ENCODE assay signal across 8 mouse cellular contexts in genomic region chr9:106452351-106452750, GRCm38 (mm10). TPM values are rescaled to one million over a fixed set of nuclear protein-coding genes. Genes with fewer than 3 reads are reported as not detected.
DNase-seq lines count a peak whose midpoint lies in the region; ATAC-seq and TF ChIP-seq lines count a peak whose summit lies in the region.

No protein-coding gene starts in this region.

- H3K4me3 ChIP-seq in heart, embryonic 11.5 days (ENCODE audit: low read depth, low read length) = peak overlapping the region; percentile 77; the same call in 1 of the 2 replicates
- H3K4me3 ChIP-seq in stomach, embryonic 14.5 days (ENCODE audit: low read depth, low read length) = no peak overlapping the region
- H3K4me3 ChIP-seq in stomach, postnatal 0 days (ENCODE audit: low read depth, low read length) = no peak overlapping the region
- 0 out of 2 replicates have a peak overlapping the region, but pooled peaks have one; percentile 72 for H3K4me3 ChIP-seq in limb, embryonic 15.5 days

- ATAC-seq in heart, embryonic 11.5 days (replicated peaks; ENCODE audit: insufficient number of reproducible peaks, low FRiP score, low TSS enrichment) = no peak
- ATAC-seq in stomach, embryonic 14.5 days (ENCODE audit: insufficient number of reproducible peaks, insufficient read depth, low FRiP score, low read depth) = no peak
- no peak for ATAC-seq in stomach, postnatal 0 days (ENCODE audit: low FRiP score, low TSS enrichment)
- no peak for ATAC-seq in limb, embryonic 15.5 days (ENCODE audit: insufficient number of reproducible peaks, low FRiP score, low TSS enrichment, low read depth)

- peaks cover 7% of the 10 kb centered on the region for H3K27me3 ChIP-seq in heart, embryonic 11.5 days (ENCODE audit: control insufficient read depth, insufficient read depth, low read length)
- H3K27me3 ChIP-seq in stomach, embryonic 14.5 days (ENCODE audit: control insufficient read depth, insufficient read depth, low read length) = no peaks in the 10 kb centered on the region
- H3K27me3 ChIP-seq in stomach, postnatal 0 days (ENCODE audit: control insufficient read depth, insufficient read depth, low read length) = no peaks in the 10 kb centered on the region
- no peaks in the 10 kb centered on the region for H3K27me3 ChIP-seq in limb, embryonic 15.5 days

- peak overlapping the region; percentile 96 for H3K4me2 ChIP-seq in heart, embryonic 11.5 days
- peak overlapping the region; percentile 92 for H3K4me2 ChIP-seq in stomach, embryonic 14.5 days (replicated peaks; ENCODE audit: low read depth, low read length)
- no peak overlapping the region for H3K4me2 ChIP-seq in stomach, postnatal 0 days (replicated peaks; ENCODE audit: low read depth)
- peak overlapping the region; percentile 94; the same call in 1 of the 2 replicates for H3K4me2 ChIP-seq in limb, embryonic 15.5 days

- H3K9ac ChIP-seq in heart, embryonic 11.5 days (ENCODE audit: low read depth, low read length) = peak overlapping the region; percentile 92
- H3K9ac ChIP-seq in stomach, embryonic 14.5 days (replicated peaks; ENCODE audit: low read depth, low read length) = no peak overlapping the region
- no peak overlapping the region for H3K9ac ChIP-seq in stomach, postnatal 0 days (ENCODE audit: low read length)
- H3K9ac ChIP-seq in limb, embryonic 15.5 days = no peak overlapping the region

- peaks cover 67% of the 10 kb centered on the region for H3K4me1 ChIP-seq in heart, embryonic 11.5 days (ENCODE audit: control insufficient read depth, insufficient read depth, low read length)
- H3K4me1 ChIP-seq in stomach, embryonic 14.5 days (ENCODE audit: control insufficient read depth, insufficient read depth, low read length) = peaks cover 66% of the 10 kb centered on the region
- H3K4me1 ChIP-seq in stomach, postnatal 0 days (replicated peaks; ENCODE audit: control insufficient read depth, insufficient read depth) = peaks cover 29% of the 10 kb centered on the region
- H3K4me1 ChIP-seq in limb, embryonic 15.5 days = peaks cover 90% of the 10 kb centered on the region

- no peak for TF ChIP-seq EP300 in stomach, postnatal 0 days (optimal IDR thresholded peaks at IDR 0.05)

- no peaks in the 10 kb centered on the region; the same call in 1 of the 2 replicates for H3K36me3 ChIP-seq in heart, embryonic 11.5 days (ENCODE audit: control insufficient read depth, insufficient read depth, low read length)
- H3K36me3 ChIP-seq in stomach, embryonic 14.5 days (ENCODE audit: control insufficient read depth, insufficient read depth, low read length) = no peaks in the 10 kb centered on the region
- H3K36me3 ChIP-seq in stomach, postnatal 0 days (ENCODE audit: control insufficient read depth, insufficient read depth, low read length) = no peaks in the 10 kb centered on the region
- H3K36me3 ChIP-seq in limb, embryonic 15.5 days = 0 out of 2 replicates have a peak, but pooled peaks cover 2% of the 10 kb centered on the region

- 26% methylated on average over 6 of the region's 6 CpGs for WGBS in heart, embryonic 11.5 days (ENCODE audit: insufficient replicate concordance)
- 32% methylated on average over 6 of the region's 6 CpGs for WGBS in stomach, embryonic 14.5 days
- WGBS in stomach, postnatal 0 days = 57% methylated on average over 6 of the region's 6 CpGs
- 34% methylated on average over 6 of the region's 6 CpGs for WGBS in limb, embryonic 15.5 days

- no peaks in the 10 kb centered on the region for H3K9me3 ChIP-seq in heart, embryonic 11.5 days (replicated peaks; ENCODE audit: control insufficient read depth, low read length)
- H3K9me3 ChIP-seq in stomach, embryonic 14.5 days (ENCODE audit: control insufficient read depth, low read depth, low read length) = no peaks in the 10 kb centered on the region
- no peaks in the 10 kb centered on the region for H3K9me3 ChIP-seq in stomach, postnatal 0 days (ENCODE audit: control insufficient read depth, low read length)
- no peaks in the 10 kb centered on the region for H3K9me3 ChIP-seq in limb, embryonic 15.5 days

- intact Hi-C loops in heart, postnatal 36 days (cut with DNase I) = no loop called here

- no peak for DNase-seq in heart, postnatal 36 days
- no peak for DNase-seq in stomach, postnatal 0 days (ENCODE audit: low spot score)
- no peak for DNase-seq in adrenal gland, postnatal 10 days
- DNase-seq in c-Kit-positive CD71-positive TER-119-positive erythroid progenitor cells, embryonic 14.5 days (ENCODE audit: low spot score) = no peak
- no peak for DNase-seq in gastrocnemius, postnatal 25 days

- no peak overlapping the region for H3K27ac ChIP-seq in heart, embryonic 11.5 days (ENCODE audit: low read depth, low read length)
- H3K27ac ChIP-seq in stomach, embryonic 14.5 days (ENCODE audit: low read length) = no peak overlapping the region
- no peak overlapping the region for H3K27ac ChIP-seq in stomach, postnatal 0 days (replicated peaks)
- H3K27ac ChIP-seq in limb, embryonic 15.5 days = no peak overlapping the region

- TF ChIP-seq CTCF in stomach, postnatal 0 days (IDR thresholded peaks at IDR 0.05; ENCODE audit: low read depth) = no peak

RNA-seq across cellular contexts. Expression of gene Pcbp4, which starts 0.7 kb away (rescaled TPM):
- 77.0 and 80.4 TPM in 2 replicates for polyA plus RNA-seq in heart, embryonic 11.5 days (2014; fragmentation: Nextera tagmentation; extraction: Ambion mirVana)
- total RNA-seq in heart, postnatal 36 days (2021) = 10 to 100 TPM; 72.8 to 73.4 TPM
- polyA plus RNA-seq in stomach, embryonic 14.5 days (2014; fragmentation: Nextera tagmentation; extraction: Ambion mirVana) = 60.9 and 61.2 TPM in 2 replicates
- 16.8 and 20.3 TPM in 2 replicates for polyA plus RNA-seq in stomach, postnatal 0 days (2015; fragmentation: Nextera tagmentation; extraction: Ambion mirVana)
- polyA plus RNA-seq in limb, embryonic 15.5 days (2015; fragmentation: Nextera tagmentation; extraction: Ambion mirVana) = 83.2 and 91.4 TPM in 2 replicates
- 10 to 100 TPM; 28.6 to 42.5 TPM for total RNA-seq in adrenal gland, postnatal 10 days (2021)
- 10 to 100 TPM; 54.6 to 59.7 TPM for total RNA-seq in gastrocnemius, postnatal 25 days (2021)

RNA-seq across cellular contexts. Expression of gene Abhd14a, which starts 4.9 kb away (rescaled TPM):
- 41.2 and 41.9 TPM in 2 replicates for polyA plus RNA-seq in heart, embryonic 11.5 days (2014; fragmentation: Nextera tagmentation; extraction: Ambion mirVana)
- total RNA-seq in heart, postnatal 36 days (2021) = 10 to 100 TPM; 20.9 to 25.1 TPM
- polyA plus RNA-seq in stomach, embryonic 14.5 days (2014; fragmentation: Nextera tagmentation; extraction: Ambion mirVana) = 52.3 and 57.1 TPM in 2 replicates
- 23.1 and 23.2 TPM in 2 replicates for polyA plus RNA-seq in stomach, postnatal 0 days (2015; fragmentation: Nextera tagmentation; extraction: Ambion mirVana)
- 75.0 TPM in 2 replicates for polyA plus RNA-seq in limb, embryonic 15.5 days (2015; fragmentation: Nextera tagmentation; extraction: Ambion mirVana)
- total RNA-seq in adrenal gland, postnatal 10 days (2021) = 10 to 100 TPM; 20.6 to 24.6 TPM
- 10 to 100 TPM; 14.7 to 18.3 TPM for total RNA-seq in gastrocnemius, postnatal 25 days (2021)

RNA-seq across cellular contexts. Expression of gene Abhd14b, which starts 5.1 kb away (rescaled TPM):
- 4.7 and 5.0 TPM in 2 replicates for polyA plus RNA-seq in heart, embryonic 11.5 days (2014; fragmentation: Nextera tagmentation; extraction: Ambion mirVana)
- total RNA-seq in heart, postnatal 36 days (2021) = 1 to 10 TPM; 7.2 to 8.3 TPM
- 26.3 and 32.6 TPM in 2 replicates for polyA plus RNA-seq in stomach, embryonic 14.5 days (2014; fragmentation: Nextera tagmentation; extraction: Ambion mirVana)
- 39.0 and 46.0 TPM in 2 replicates for polyA plus RNA-seq in stomach, postnatal 0 days (2015; fragmentation: Nextera tagmentation; extraction: Ambion mirVana)
- polyA plus RNA-seq in limb, embryonic 15.5 days (2015; fragmentation: Nextera tagmentation; extraction: Ambion mirVana) = 38.9 and 40.8 TPM in 2 replicates
- total RNA-seq in adrenal gland, postnatal 10 days (2021) = 10 to 100 TPM; 30.7 to 32.6 TPM
- 1 to 10 TPM; 4.7 to 4.8 TPM for total RNA-seq in gastrocnemius, postnatal 25 days (2021)

RNA-seq across cellular contexts. Expression of gene Gpr62, which starts 13.4 kb away (rescaled TPM):
- 0.25 and 0.46 TPM in 2 replicates for polyA plus RNA-seq in heart, embryonic 11.5 days (2014; fragmentation: Nextera tagmentation; extraction: Ambion mirVana)
- total RNA-seq in heart, postnatal 36 days (2021) = not detected
- polyA plus RNA-seq in stomach, embryonic 14.5 days (2014; fragmentation: Nextera tagmentation; extraction: Ambion mirVana) = 0.50 and 0.68 TPM in 2 replicates
- 0.15 and 0.23 TPM in 2 replicates for polyA plus RNA-seq in stomach, postnatal 0 days (2015; fragmentation: Nextera tagmentation; extraction: Ambion mirVana)
- polyA plus RNA-seq in limb, embryonic 15.5 days (2015; fragmentation: Nextera tagmentation; extraction: Ambion mirVana) = 0.37 and 0.55 TPM in 2 replicates
- under 1 TPM; 0.27 to 0.48 TPM for total RNA-seq in adrenal gland, postnatal 10 days (2021)
- under 1 TPM in 1 of 2 experiments, not detected in 1; 0.18 TPM for total RNA-seq in gastrocnemius, postnatal 25 days (2021)

RNA-seq across cellular contexts. Expression of gene Acy1, which starts 14.2 kb away (rescaled TPM):
- polyA plus RNA-seq in heart, embryonic 11.5 days (2014; fragmentation: Nextera tagmentation; extraction: Ambion mirVana) = 23.2 and 27.7 TPM in 2 replicates
- total RNA-seq in heart, postnatal 36 days (2021) = 10 to 100 TPM; 24.9 to 27.0 TPM
- 41.2 and 43.1 TPM in 2 replicates for polyA plus RNA-seq in stomach, embryonic 14.5 days (2014; fragmentation: Nextera tagmentation; extraction: Ambion mirVana)
- 20.7 and 23.9 TPM in 2 replicates for polyA plus RNA-seq in stomach, postnatal 0 days (2015; fragmentation: Nextera tagmentation; extraction: Ambion mirVana)
- 42.2 and 48.6 TPM in 2 replicates for polyA plus RNA-seq in limb, embryonic 15.5 days (2015; fragmentation: Nextera tagmentation; extraction: Ambion mirVana)
- total RNA-seq in adrenal gland, postnatal 10 days (2021) = 10 to 100 TPM; 21.3 to 23.1 TPM
- total RNA-seq in gastrocnemius, postnatal 25 days (2021) = 10 to 100 TPM; 11.0 to 11.3 TPM

Comparison
In these comparisons a context has a peak if more than half of its experiments do, and no peak if none do; other contexts are left out.
1. H3K4me3 ChIP-seq: peak in heart, embryonic 11.5 days (single experiment) and limb, embryonic 15.5 days (single experiment); none in stomach, embryonic 14.5 days (single experiment) and stomach, postnatal 0 days (single experiment).